Mouse (Mus musculus) neural tube, embryonic 14.5 days (tissue): ENCODE results near the gene Gck. TPM values are rescaled to one million over a fixed set of nuclear protein-coding genes. Genes with fewer than 3 reads are reported as not detected.
A peak's percentile ranks its signal among the peaks of the same experiment; 100 is the strongest.

ENCODE experiments used
- ATAC-seq: fragments of 200-750 bp; cut with Nextera tagmentation; 2 replicates; pipeline ENCODE4 v1.8.0; 2017; ENCODE audit warnings: low read depth, mild to moderate bottlenecking, moderate TSS enrichment, moderate library complexity
- H3K27ac ChIP-seq: fragments of 300-500 bp; sonication (generic); 2 replicates; pipeline ENCODE4 v1.5.1; 2014; ENCODE audit warnings: low read depth, mild to moderate bottlenecking, control low read depth, low read length, moderate library complexity, mixed read lengths
- H3K27me3 ChIP-seq: fragments of 300-500 bp; sonication (generic); 2 replicates; pipeline ENCODE4 v1.6.1; 2014; ENCODE audit warnings: low read length; ENCODE audit not compliant: control insufficient read depth, insufficient read depth
- H3K36me3 ChIP-seq: fragments of 300-500 bp; sonication (generic); 2 replicates; pipeline ENCODE4 v1.6.1; 2014; ENCODE audit warnings: low read length, mixed read lengths; ENCODE audit not compliant: control insufficient read depth, insufficient read depth
- H3K4me1 ChIP-seq: fragments of 300-500 bp; sonication (generic); 2 replicates; pipeline ENCODE4 v1.6.1; 2014; ENCODE audit warnings: low read length; ENCODE audit not compliant: control insufficient read depth, insufficient read depth
- H3K4me2 ChIP-seq: fragments of 300-500 bp; sonication (generic); 2 replicates; pipeline ENCODE4 v1.6.1; 2014; ENCODE audit warnings: mild to moderate bottlenecking, low read depth, low read length, control low read depth
- H3K4me3 ChIP-seq: fragments of 300-500 bp; sonication (generic); 2 replicates; pipeline ENCODE4 v1.5.1; 2014; ENCODE audit warnings: low read depth, low read length, control low read depth, mixed read lengths
- H3K9ac ChIP-seq: fragments of 300-500 bp; sonication (generic); replicated peaks from 2 replicates; pipeline ENCODE4 v1.6.1; 2014; ENCODE audit warnings: low read depth, mild to moderate bottlenecking, control low read depth, low read length, mixed read lengths
- H3K9me3 ChIP-seq: fragments of 300-500 bp; sonication (generic); 2 replicates; pipeline ENCODE4 v1.6.1; 2016; ENCODE audit warnings: low read length; ENCODE audit not compliant: control insufficient read depth
- WGBS: fragments of 180-500 bp; shearing (Covaris S2); extraction: QIAGEN DNeasy Blood & Tissue Kit; methylation state at CpG from one replicate; pipeline ENCODE4 v1.1.7; 2014; 5-methylcytosine and 5-hydroxymethylcytosine counted together
- polyA plus RNA-seq: library from polyadenylated mRNA; unstranded; fragments of >200 nt; fragmentation: Nextera tagmentation; extraction: Ambion mirVana; gene quantifications from 2 replicates; pipeline ENCODE4 v1.2.1, GENCODE M21; 2014

Gene Gck
- polyA plus RNA-seq: 1.7 and 3.5 TPM in 2 replicates

DNA sequence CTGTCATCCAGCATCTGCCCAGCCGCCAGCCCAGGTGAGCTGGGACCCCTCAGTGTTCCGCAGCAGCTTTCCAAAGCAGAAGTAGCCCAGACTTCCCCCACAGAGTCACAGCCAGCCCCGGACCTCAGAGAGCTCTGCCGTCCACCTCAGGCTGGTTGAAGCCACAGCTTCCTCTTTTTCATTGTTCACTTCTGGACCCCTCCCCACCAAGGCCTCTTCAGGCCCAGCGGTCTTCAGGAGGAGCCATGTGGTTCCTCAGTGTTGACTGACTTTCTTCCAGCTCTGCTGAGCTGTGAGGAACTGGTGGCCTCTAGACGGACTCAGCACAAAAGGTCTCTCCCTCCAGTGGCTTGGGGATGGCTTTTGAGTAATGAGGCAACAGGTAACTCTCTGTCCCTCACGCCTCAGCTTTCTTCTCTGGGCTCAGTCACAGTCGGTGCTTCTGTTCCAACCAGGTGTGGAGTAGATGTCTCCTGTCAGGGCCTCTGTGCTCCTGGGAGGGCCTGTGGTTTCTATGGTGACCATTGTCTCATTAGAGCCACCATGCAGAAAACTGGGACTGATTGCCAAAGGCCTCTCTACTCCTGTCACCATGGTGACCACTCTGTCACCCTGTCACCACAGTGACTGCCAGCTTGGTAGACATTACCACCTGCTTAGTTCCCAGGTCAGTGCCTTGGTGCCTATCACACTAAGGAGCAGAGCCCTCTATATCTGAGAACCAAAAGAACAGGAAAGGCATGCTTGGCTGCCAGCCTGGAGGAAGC is at the start of gene Gck:
Gene Gck, minus strand, starts transcription at position 496 of the 767 bp plus-strand sequence.
- 60% methylated on average over 8 of the region's 8 CpGs for WGBS

DNA sequence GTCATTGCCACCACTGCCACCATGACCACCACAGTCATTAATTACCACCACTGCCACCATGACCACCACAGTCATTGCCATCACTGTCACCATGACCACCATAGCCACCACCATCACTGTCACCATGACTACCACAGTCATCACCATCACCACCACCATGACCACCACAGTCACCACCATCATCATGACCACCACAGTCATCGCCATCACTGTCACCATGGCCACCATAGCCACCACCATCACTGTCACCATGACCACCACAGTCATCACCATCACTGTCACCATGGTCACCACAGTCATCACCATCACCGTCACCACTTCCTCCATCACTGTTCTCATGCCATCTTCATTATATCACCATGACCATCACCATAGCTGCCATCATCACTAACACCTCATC is 48.6 kb upstream of the Gck start:
- no peak for ATAC-seq
- no peak overlapping the region for H3K4me2 ChIP-seq
- WGBS: 100% methylated on average over 2 of the region's 2 CpGs

More for the DNA sequence above, at the start of gene Gck:
- Histone ChIP-seq H3K9ac (no peak within 1 kb of the TSS), H3K4me3 (no peak within 1 kb of the TSS), H3K27me3 (no peaks in the 10 kb centered on the region), H3K36me3 (no peaks in the 10 kb centered on the region), H3K4me2 (no peak within 1 kb of the TSS), H3K4me1 (no peaks in the 10 kb centered on the region), H3K9me3 (no peaks in the 10 kb centered on the region), H3K27ac (no peak within 1 kb of the TSS)
- peak; percentile 21; the same call in 1 of the 2 replicates for ATAC-seq

DNA sequence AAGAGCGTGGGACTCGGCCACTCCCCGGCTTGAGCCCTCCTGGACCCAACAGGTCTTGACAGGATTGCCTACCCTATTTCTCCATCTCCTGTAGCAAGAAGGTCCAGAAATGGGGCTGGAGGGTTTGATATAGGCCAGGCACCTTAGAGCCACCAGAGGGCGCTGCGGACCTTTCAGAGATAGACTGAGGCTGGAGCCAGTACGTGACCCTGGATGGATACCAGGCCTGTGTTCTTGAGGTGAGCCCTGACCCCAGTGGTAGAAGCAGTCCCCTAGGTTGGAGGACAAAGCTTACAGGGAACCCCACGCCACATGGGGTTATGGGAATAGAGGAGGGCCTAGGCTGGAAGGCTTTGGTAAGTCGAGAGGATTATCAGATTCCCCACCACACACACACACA is 46.1 kb upstream of the Gck start:
- H3K36me3 ChIP-seq: 0 out of 2 replicates have a peak, but pooled peaks cover 7% of the 10 kb centered on the region
- no peaks in the 10 kb centered on the region for H3K27me3 ChIP-seq
- peak; percentile 58 for ATAC-seq
- no peak overlapping the region for H3K4me2 ChIP-seq
- H3K27ac ChIP-seq: no peak overlapping the region
- peaks cover 5% of the 10 kb centered on the region; the same call in 1 of the 2 replicates for H3K4me1 ChIP-seq
- no peaks in the 10 kb centered on the region for H3K9me3 ChIP-seq
- H3K4me3 ChIP-seq: no peak overlapping the region
- WGBS: 20% methylated on average over 8 of the region's 8 CpGs
- no peak overlapping the region for H3K9ac ChIP-seq

More for the DNA sequence above, 48.6 kb upstream of the Gck start:
- Histone ChIP-seq H3K9ac (no peak overlapping the region), H3K36me3 (no peaks in the 10 kb centered on the region), H3K9me3 (no peaks in the 10 kb centered on the region), H3K27ac (no peak overlapping the region), H3K4me3 (no peak overlapping the region), H3K4me1 (peaks cover 5% of the 10 kb centered on the region; the same call in 1 of the 2 replicates), H3K27me3 (no peaks in the 10 kb centered on the region)

DNA sequence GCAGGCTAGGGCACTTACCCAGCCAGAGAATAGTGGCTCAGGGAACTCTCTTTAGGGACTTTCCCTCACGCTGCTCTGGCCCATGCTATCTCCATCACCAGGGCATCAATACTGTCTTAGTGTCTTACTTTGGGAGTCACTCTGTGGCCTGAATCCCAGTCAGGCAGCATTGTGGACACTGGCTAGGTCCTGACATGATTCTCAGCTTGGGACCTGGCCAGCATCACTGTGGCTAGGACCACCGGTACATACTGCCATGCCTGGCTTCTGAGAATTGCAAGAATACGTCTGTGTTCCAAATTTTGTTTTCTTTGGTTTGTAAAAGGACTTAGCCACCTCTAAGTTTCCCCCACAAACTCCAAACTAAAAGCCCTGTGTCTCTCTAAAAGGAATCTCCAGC is 45.0 kb upstream of the Gck start:
- WGBS: 85% methylated on average over 3 of the region's 3 CpGs

DNA sequence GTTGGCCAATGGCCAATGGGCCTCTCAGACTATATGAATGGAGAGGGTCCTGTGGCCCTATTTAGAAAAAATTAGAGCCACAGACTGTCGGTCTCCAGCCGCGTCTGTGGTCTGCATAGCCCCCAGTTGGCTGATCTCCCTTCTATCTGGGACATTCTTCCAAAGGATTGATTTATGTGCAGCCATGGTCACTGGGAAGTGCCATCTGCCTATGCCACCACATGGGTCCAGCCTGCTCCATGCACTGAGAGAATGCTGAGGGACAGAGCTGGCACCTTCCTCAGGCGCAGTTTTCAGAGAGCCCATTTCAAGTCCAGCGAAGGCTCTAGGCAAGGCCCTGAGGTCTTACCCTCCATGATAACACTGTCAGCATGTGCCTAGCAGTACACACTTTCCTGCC is 44.3 kb upstream of the Gck start:
- WGBS: 67% methylated on average over 5 of the region's 5 CpGs
- no peak overlapping the region for H3K27ac ChIP-seq
- no peaks in the 10 kb centered on the region for H3K27me3 ChIP-seq
- no peak overlapping the region for H3K4me3 ChIP-seq
- no peak overlapping the region for H3K9ac ChIP-seq
- H3K4me1 ChIP-seq: no peaks in the 10 kb centered on the region
- no peak for ATAC-seq
- 0 out of 2 replicates have a peak, but pooled peaks cover 7% of the 10 kb centered on the region for H3K36me3 ChIP-seq
- H3K4me2 ChIP-seq: no peak overlapping the region
- no peaks in the 10 kb centered on the region for H3K9me3 ChIP-seq

More for the DNA sequence above, 45.0 kb upstream of the Gck start:
- 0 out of 2 replicates have a peak, but pooled peaks cover 7% of the 10 kb centered on the region for H3K36me3 ChIP-seq
- H3K4me3 ChIP-seq: no peak overlapping the region
- no peaks in the 10 kb centered on the region for H3K9me3 ChIP-seq
- no peak overlapping the region for H3K27ac ChIP-seq
- H3K9ac ChIP-seq: no peak overlapping the region
- ATAC-seq: no peak
- no peaks in the 10 kb centered on the region for H3K27me3 ChIP-seq
- H3K4me1 ChIP-seq: no peaks in the 10 kb centered on the region
- no peak overlapping the region for H3K4me2 ChIP-seq

DNA sequence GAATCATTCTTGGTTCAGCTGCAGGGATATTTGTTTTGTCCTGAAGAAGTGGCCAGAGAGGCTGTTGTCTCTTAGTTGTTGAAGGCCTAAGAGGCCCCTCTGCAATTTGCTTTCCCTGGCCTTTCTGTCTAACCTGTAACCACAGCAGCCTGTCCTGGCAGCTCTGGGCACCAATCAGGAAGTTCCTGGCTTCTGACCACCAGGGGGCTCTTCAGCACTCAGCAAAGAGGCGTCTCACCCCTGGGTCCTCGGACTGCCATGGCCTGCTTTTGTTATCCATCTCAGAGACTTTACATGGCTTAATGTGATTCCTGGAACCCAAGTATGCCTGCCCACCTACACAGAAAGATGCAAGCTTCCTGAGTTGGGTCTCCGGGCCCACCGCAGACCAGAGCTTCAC is 41.0 kb upstream of the Gck start:
- Histone ChIP-seq H3K9me3 (no peaks in the 10 kb centered on the region), H3K4me1 (no peaks in the 10 kb centered on the region), H3K27me3 (no peaks in the 10 kb centered on the region), H3K4me2 (no peak overlapping the region), H3K4me3 (no peak overlapping the region), H3K27ac (no peak overlapping the region), H3K36me3 (0 out of 2 replicates have a peak, but pooled peaks cover 7% of the 10 kb centered on the region), H3K9ac (no peak overlapping the region)
- WGBS: 27% methylated on average over 4 of the region's 4 CpGs
- ATAC-seq: peak; percentile 50; the same call in 1 of the 2 replicates

DNA sequence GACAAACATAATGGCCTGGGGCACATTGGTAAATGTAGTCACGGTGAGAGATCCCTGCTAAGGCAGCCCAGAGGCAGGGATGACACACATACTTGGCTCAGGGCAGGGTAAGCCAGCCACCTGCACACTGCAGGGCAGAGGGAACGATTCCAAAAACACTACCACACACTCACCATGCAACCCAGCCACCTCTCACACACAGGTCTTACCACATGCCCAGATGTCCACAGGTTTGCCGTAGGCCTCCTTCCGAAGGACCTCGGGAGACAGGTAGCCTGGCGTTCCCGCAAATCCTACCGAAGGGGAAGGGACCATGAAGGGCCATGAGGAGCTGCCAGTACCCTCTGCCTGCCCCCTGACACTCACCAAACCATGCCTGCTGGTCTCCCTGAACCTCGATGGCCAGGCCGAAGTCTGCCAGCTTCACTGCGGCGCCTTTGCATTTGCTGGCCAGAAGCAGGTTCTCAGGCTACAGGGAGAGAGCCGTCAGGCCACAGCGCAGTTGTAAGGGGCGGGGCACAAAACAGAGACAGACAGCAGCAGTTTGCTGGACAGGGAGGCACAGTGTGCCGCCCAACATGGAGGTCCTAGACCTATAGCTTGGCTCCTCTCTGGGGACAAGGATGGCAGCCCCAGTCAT is 40.2 kb upstream of the Gck start:
- Histone ChIP-seq H3K9me3 (no peaks in the 10 kb centered on the region), H3K36me3 (0 out of 2 replicates have a peak, but pooled peaks cover 7% of the 10 kb centered on the region), H3K4me1 (no peaks in the 10 kb centered on the region), H3K4me3 (no peak overlapping the region), H3K27me3 (no peaks in the 10 kb centered on the region), H3K27ac (no peak overlapping the region), H3K4me2 (no peak overlapping the region), H3K9ac (no peak overlapping the region)
- ATAC-seq: no peak
- WGBS: 84% methylated on average over 16 of the region's 16 CpGs

DNA sequence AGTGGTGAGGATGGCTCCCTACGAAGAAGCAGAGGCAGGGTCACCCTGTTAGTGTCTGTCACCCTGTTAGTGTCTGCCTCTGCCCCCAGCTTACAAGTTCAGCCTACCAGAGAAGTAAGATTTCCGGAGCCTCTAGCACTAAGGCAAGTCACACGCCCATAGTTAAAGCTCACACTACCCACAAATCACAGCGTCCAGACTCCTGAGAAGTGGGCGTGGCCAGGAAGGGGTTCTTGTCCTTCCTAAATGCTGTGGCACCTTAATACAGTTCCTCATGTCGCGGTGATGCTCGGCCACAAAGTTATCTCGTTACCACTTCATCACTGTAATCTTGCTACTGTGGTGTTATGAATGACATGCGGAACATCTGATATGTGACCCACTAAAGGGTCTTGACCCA is 38.2 kb upstream of the Gck start:
- 82% methylated on average over 10 of the region's 10 CpGs for WGBS
- Histone ChIP-seq H3K9ac (no peak overlapping the region), H3K9me3 (no peaks in the 10 kb centered on the region), H3K36me3 (0 out of 2 replicates have a peak, but pooled peaks cover 7% of the 10 kb centered on the region), H3K27ac (no peak overlapping the region), H3K27me3 (no peaks in the 10 kb centered on the region), H3K4me2 (no peak overlapping the region), H3K4me3 (no peak overlapping the region), H3K4me1 (no peaks in the 10 kb centered on the region)
- ATAC-seq: no peak

DNA sequence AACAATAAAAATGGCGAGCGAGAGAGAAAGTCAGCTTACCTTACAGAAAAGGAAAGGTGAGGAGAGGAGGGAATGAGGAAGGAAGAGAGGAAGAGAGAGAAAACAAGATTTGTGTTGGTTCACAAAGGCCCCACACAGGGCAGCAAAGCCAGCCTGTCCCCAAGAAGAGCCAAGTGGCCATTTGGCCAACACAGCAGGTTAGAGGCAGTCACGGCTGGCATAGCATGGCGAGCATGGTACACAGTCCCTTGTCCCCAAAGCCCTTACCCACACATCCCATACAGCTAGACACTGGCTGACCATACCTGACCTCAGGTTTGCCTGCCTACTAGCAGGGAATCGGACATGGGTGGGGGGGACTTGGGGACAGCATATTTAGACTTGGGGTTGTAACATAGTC is 33.7 kb upstream of the Gck start:
- ATAC-seq: no peak
- Histone ChIP-seq H3K27ac (no peak overlapping the region), H3K36me3 (no peaks in the 10 kb centered on the region), H3K4me3 (no peak overlapping the region), H3K27me3 (no peaks in the 10 kb centered on the region), H3K4me2 (no peak overlapping the region), H3K4me1 (no peaks in the 10 kb centered on the region), H3K9ac (no peak overlapping the region), H3K9me3 (no peaks in the 10 kb centered on the region)
- WGBS: 93% methylated on average over 5 of the region's 5 CpGs
